Mouse (Mus musculus) urinary bladder, postnatal 10 days (tissue): ENCODE measurements around the gene Fbrsl1.

Experiments
- DNase-seq: peaks from one replicate; pipeline ENCODE4 v3.0.0; 2022; ENCODE audit warnings: low spot score

Fbrsl1 gene

GRCm38 (mm10) chr5:110413018-110413417, 35.3 kb downstream of the Fbrsl1 start:
- no peak for DNase-seq

DNA sequence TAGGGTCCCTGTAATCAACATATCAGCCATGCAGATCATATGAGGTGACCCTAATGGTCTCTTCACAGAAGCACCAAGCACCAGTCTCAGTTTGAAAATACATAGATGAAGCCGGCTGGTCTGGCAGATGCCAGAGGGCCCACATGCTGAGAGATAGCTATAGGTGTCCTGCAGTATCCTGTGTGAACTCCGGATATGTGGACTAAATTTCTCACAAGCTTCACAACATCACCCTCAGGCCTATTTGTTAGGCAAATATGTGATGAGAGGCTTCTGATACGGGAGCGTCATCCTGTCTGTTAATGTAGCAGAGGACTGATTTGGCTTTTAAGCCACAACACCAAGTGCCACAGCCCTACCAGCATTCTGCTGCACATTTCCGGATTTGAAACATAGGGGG, 37.9 kb downstream of the Fbrsl1 start:
- DNase-seq: no peak

DNA sequence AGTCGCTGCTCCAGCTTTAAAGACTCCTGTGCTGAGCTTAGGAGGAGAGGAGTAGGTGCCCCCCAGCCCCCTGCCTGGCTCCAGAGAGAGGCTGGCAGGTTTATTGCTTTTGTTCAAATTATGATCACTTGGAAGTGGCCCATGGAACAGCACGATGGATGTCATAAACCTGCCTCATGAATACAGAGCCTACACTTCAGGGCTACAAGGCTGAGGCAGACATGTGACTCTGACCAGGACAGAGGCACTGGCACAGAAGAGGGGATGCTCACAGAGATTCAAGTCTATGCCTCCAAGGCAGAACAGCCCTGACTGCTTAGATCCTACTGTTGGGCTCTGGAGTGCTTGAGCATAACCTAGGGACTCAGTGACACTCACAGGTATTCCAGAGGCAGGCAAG, 39.3 kb downstream of the Fbrsl1 start:
- DNase-seq: no peak

- no peak for DNase-seq
Observed at GRCm38 (mm10) chr5:110406065-110406714, 42.1 kb downstream of the Fbrsl1 start.

GRCm38 (mm10) chr5:110403931-110404330, 44.4 kb downstream of the Fbrsl1 start:
- no peak for DNase-seq

- DNase-seq: no peak
Observed at GRCm38 (mm10) chr5:110402557-110402956, 45.7 kb downstream of the Fbrsl1 start.

GRCm38 (mm10) chr5:110401101-110401500, 47.2 kb downstream of the Fbrsl1 start:
- no peak for DNase-seq

DNA sequence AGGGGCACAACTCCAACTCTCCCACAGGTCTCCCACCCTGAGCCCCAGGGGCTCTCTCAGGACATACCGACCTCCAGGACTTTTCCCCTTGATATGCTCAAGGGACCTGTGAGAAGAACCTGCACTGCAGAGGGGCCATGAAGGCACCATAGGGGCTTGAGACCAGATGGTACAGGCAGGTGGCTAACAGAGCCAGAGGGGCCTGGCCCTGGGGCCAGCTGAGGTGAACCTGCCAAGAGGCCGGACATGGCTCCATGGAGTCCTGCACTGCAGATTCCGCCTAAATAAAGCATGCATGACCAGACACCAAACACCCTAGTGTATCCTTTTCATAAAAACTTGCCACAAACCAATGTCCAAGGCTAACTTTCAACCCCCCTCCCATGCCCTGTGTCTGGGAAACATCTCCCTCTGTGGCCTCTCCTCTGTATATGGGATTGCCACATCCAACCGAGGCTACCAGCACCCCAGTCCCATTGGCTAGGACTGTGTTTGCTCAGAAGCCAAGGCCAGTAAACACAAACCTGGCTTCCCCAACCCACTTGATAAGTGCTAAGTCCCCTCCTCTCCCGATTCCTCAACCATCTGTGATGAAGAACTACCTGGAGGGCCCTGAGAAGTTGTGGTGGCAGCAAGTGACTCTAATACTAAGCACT, 53.2 kb downstream of the Fbrsl1 start:
- no peak for DNase-seq

- no peak for DNase-seq
Observed at GRCm38 (mm10) chr5:110392727-110393126, 55.6 kb downstream of the Fbrsl1 start.

GRCm38 (mm10) chr5:110390631-110391030, 57.7 kb downstream of the Fbrsl1 start:
- no peak for DNase-seq

DNA sequence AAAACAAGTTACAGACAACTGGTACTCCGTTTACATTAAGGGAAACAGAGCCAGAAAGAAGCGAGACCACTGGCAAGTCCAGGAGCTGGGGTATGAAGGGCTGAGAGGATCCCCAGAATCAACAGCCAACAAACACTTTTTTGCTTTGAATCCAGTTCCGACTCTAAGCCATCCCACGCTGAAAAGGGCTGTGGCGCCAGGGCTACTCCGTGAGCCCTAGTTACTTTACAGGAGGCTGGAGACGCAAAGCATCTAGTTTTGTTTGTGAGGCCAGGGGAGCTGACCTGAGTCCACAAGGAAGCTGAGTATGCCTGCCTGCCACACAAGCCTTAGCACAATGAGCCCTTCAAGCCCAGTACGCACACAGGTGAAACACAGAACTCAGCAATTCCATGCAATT, 61.0 kb downstream of the Fbrsl1 start:
- no peak for DNase-seq

DNA sequence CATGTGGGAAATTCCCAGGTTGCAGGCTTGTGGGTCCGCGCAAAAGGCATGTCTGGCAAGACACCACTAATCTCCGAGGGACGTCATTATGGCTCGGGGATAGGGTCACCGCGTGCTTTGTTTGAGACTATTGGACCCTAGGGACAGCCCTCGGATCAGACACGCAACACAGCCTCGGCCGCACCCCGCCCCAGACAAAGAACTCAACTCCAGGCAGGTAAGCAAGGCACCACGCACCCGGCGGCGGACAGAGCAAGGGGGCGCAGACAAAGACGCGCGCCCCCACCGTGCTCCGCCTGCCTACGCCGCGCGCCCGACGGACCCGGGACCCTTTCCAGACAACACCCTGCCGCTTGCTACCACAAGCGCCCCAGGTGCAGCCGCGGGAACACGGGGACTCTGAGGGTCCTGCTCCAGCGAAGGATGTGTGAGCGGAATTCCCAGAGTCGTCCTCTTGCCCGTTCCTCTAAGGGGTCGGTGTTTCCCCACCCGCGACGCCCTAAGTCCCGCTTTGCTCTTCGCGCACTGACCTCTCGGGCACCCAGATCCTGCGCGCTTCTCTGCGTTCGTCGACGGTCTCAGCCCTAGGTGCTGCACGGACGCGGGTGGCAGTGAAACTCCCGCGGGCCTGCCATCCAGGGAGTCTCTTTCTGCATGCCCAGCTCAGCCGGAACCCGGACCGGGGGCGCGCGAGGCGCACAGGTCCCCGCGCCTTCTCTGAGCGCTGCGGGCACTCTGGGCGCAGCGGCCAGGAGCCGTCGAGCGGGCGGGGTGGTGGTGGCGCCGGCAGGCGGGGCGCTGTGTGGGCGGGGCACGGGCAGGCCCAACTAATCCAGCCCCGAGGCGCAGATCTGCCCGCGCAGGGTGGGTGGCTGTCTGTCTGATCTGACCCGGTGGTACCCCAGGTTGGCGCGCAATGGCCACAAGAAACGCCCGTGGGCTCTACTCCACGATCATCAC, 61.7 kb downstream of the Fbrsl1 start:
- peak; percentile 35 for DNase-seq

GRCm38 (mm10) chr5:110385263-110385662, 63.0 kb downstream of the Fbrsl1 start:
- no peak for DNase-seq

- no peak for DNase-seq
Observed at GRCm38 (mm10) chr5:110384491-110384890, 63.8 kb downstream of the Fbrsl1 start.

DNA sequence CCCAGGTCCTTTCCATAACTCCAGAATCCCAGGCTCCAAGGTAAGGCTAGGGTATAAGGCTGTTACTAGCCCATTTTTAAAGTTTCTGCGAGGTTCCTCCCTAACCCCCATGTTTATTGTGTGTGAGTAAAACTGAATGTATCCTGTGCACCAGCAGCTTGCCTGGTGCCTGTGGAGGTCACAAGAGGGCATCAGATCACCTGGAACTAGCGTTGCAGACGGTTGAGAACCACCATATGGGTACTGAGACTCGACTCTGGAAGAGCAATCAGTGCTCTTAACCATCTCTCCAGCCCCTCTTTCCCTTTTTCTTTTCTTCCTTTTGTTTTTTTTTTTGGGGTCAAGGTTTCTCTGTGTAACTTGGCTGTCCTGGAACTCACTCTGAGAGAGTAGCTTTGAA, 68.5 kb downstream of the Fbrsl1 start:
- no peak for DNase-seq

DNA sequence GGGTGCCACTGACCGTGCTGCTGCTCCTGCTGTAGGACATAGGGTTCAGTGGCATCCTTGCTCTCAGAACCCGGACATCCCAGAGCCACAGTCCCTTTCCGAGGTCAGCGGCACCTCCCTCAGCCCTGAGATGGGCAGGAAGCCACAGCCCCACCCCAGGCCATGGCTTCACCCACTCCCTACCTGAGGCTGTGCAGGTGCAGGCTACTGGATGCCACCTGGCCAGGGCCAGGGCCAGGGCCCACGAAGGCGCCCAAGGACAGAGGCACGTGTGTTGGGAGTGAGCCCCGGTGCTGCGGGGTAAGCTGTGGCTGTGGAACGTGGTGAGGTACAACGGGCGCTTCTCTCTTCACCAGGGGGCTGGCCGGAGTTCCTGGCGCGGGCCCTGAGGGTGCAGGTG, 69.2 kb downstream of the Fbrsl1 start:
- DNase-seq: no peak

GRCm38 (mm10) chr5:110378181-110378583, 70.1 kb downstream of the Fbrsl1 start:
- no peak for DNase-seq

DNA sequence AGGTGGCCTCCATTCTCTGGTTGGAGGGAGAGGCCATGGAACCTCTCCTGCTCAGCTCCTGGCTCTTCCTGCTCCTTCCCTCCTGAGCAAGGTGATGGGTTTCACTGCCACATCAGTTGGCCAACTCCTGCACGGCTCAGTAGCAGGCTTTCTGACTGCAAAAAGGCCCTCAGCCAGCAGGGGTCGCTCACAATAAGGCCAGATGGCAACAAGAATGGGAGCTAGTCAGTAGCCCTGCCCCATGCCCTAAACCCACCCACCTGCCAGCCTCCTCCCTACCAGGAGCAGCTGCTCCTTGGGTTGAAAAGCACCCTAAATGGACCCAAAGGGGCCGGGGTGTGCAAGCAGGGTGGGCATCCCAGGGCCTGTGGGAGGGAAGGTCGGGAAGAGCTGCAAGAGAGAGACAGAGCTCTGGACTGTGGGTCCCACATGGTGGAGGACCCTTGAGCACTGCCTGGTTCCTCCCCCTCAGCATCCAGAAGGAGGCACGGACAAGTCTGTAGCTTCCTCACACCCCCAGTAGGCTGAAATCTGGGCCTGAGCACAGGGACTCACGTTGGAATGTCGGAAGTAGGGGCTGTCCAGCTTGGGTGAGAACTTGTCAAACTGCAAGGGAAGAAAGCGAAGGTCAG, 71.4 kb downstream of the Fbrsl1 start:
- no peak for DNase-seq

DNA sequence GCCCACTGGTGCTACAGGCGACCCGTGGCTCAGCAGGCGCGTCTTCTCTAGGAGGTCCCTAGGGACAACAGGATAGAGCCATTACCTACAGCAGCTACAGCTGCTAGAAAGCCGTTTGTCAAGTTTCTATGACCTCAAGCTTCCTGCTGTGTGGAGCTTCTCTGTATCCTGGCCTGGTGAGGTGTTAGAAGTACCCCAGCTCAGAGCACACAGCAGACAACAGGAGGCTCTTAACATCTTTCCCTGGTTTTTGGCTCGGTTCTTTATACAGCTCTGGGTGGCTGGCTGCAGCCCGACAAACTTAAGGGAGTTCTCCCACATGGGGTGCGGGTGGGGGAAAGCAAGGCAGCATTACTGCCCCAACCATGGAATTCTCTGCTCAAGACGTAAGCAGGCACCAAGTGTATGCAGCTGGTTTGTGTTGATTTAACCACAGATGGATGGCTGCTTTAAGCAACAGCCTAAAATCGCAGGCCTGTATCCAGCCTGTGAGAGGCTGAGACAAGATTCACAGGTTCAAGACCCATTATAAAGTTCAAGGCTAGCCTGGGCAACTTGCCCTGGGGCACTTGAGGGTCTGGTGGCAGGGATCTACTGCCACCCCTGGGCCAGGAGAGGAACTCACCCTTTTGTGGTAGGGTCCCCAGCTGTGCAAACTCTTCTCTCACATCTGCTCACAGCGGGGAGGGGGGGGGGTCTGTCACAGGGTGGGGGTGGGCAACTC, 84.3 kb downstream of the Fbrsl1 start:
- DNase-seq: no peak

DNA sequence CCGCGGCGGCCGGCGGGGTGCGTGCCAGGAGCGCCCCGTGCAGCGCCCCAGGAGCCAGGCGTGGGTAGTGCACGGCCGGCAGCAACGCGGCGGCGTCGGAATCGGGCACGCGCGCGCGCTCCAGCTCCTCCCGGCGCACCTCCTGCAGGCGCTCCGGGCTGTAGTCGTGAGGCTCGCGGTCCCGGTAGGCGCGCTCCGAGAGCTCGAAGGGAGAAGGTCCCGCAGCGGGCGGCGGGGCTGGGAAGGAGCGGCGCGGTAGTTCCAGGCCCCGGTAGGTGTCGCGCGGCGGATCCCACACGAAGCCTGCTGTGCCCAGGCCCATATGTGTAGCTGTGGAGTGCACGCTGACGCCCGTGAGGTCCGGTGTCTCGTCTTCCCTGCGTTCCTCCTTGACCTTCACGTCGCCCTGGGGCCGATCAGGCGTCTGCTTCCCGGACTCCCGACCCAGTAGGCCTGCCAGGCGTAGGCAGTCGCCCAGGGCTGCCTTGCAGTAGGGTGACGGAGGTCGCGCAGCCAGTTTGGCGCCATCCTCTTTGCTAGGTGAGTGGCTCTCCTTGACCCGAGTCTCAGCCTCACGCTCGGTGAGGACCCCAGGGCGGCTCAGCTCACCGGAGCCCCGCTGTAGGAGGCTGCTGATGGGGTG, 85.0 kb downstream of the Fbrsl1 start:
- no peak for DNase-seq

- no peak for DNase-seq
Observed at GRCm38 (mm10) chr5:110362813-110363178, 85.5 kb downstream of the Fbrsl1 start.
